Mouse (Mus musculus) CH12.LX (cell line): ENCODE measurements at regions not wholly inside any gene's neighbourhood (a gene's known extent, or its start where the extent isn't known, plus 50 kb on each side); places are given as distances from the start of the nearest gene placed in this dataset.

ENCODE experiments used
- DNase-seq: peaks from one replicate; pipeline ENCODE4 v3.0.0-alpha.2; 2013; ENCODE audit errors: extremely low read depth
- H3K27ac ChIP-seq: 2 replicates; pipeline ENCODE4 v1.5.1; 2012; ENCODE audit warnings: low read depth, mild to moderate bottlenecking, control low read depth, moderate library complexity; ENCODE audit not compliant: insufficient read depth
- H3K27me3 ChIP-seq: replicated peaks from 2 replicates; pipeline ENCODE3; 2012; ENCODE audit warnings: inconsistent platforms
- H3K36me3 ChIP-seq, 2 experiments: replicated peaks in 1 of 2; 2 replicates each; pipeline versions ENCODE3 to v1.6.1; 2012; ENCODE audit warnings: inconsistent platforms in 1 of 2, low read length in 1 of 2, mild to moderate bottlenecking in 1 of 2, mixed read lengths in 1 of 2, moderate library complexity in 1 of 2; ENCODE audit not compliant: control insufficient read depth in 1 of 2, insufficient read depth in 1 of 2
- H3K4me1 ChIP-seq, 2 experiments: 2 replicates each; pipeline ENCODE4 v1.6.1; 2012; ENCODE audit warnings: inconsistent platforms in 1 of 2, moderate library complexity in 1 of 2; ENCODE audit not compliant: insufficient read depth in 2 of 2, control insufficient read depth in 1 of 2
- H3K4me2 ChIP-seq: 2 replicates; pipeline ENCODE4 v1.6.1; 2012; ENCODE audit warnings: low read depth, mild to moderate bottlenecking, control low read depth; ENCODE audit not compliant: poor library complexity, insufficient read depth, severe bottlenecking
- H3K4me3 ChIP-seq, 3 experiments: fragments of 150-350 bp in 1 of 3; sonication (generic) in 1 of 3; replicated peaks in 1 of 3; 2 replicates each; pipeline versions ENCODE3 to v1.5.1; 2011 to 2012; ENCODE audit warnings: low read depth in 2 of 3, low read length in 2 of 3, mild to moderate bottlenecking in 2 of 3, moderate library complexity in 2 of 3, control low read depth in 1 of 3, improper control_type of control experiment in 1 of 3, inconsistent platforms in 1 of 3, mixed read lengths in 1 of 3; ENCODE audit not compliant: poor library complexity in 1 of 3
- H3K79me2 ChIP-seq: replicated peaks from 2 replicates; pipeline ENCODE4 v1.6.1; 2012; ENCODE audit warnings: mild to moderate bottlenecking, moderate library complexity; ENCODE audit not compliant: control insufficient read depth, poor library complexity, insufficient read depth, severe bottlenecking; ENCODE audit errors: extremely low read depth
- H3K9ac ChIP-seq: 2 replicates; pipeline ENCODE4 v1.6.1; 2012; ENCODE audit warnings: low read depth, mild to moderate bottlenecking, control low read depth, moderate library complexity; ENCODE audit not compliant: insufficient read depth
- H3K9me3 ChIP-seq: replicated peaks from 2 replicates; pipeline ENCODE3; 2012; ENCODE audit warnings: low read length, inconsistent platforms, mixed read lengths
- EP300 ChIP-seq: IDR thresholded peaks from 2 replicates; pipeline ENCODE4 v1.6.1; 2011; ENCODE audit warnings: low read length, improper control_type of control experiment
- GABPA ChIP-seq: IDR thresholded peaks from 2 replicates; pipeline ENCODE4 v1.6.1; 2012; ENCODE audit warnings: low read depth, low read length, improper control_type of control experiment, inconsistent platforms; ENCODE audit not compliant: insufficient replicate concordance
- IRF4 ChIP-seq: IDR thresholded peaks from 2 replicates; pipeline ENCODE4 v1.6.1; 2014; ENCODE audit warnings: low read depth, mild to moderate bottlenecking, inconsistent platforms, low read length, improper control_type of control experiment
- MEF2A ChIP-seq: IDR thresholded peaks from 2 replicates; pipeline ENCODE4 v1.6.1; 2014; ENCODE audit warnings: low read depth, mild to moderate bottlenecking, inconsistent platforms, low read length, improper control_type of control experiment, borderline replicate concordance
- RAD21 ChIP-seq: IDR thresholded peaks from 2 replicates; pipeline ENCODE4 v1.6.1; 2011; ENCODE audit warnings: low read depth, mild to moderate bottlenecking, low read length, improper control_type of control experiment, moderate library complexity
- SMC3 ChIP-seq: IDR thresholded peaks from 2 replicates; pipeline ENCODE4 v1.6.1; 2011; ENCODE audit warnings: low read depth, low read length, improper control_type of control experiment
- TCF12 ChIP-seq: IDR thresholded peaks from 2 replicates; pipeline ENCODE4 v1.6.1; 2014; ENCODE audit warnings: low read depth, mild to moderate bottlenecking, inconsistent platforms, low read length, improper control_type of control experiment
- USF1 ChIP-seq: IDR thresholded peaks from 2 replicates; pipeline ENCODE4 v1.6.1; 2014; ENCODE audit warnings: low read depth, mild to moderate bottlenecking, inconsistent platforms, low read length, improper control_type of control experiment
- ZKSCAN1 ChIP-seq: IDR thresholded peaks from 2 replicates; pipeline ENCODE4 v1.6.1; 2012; ENCODE audit warnings: low read depth, inconsistent platforms, low read length, improper control_type of control experiment, borderline replicate concordance
- ZNF384 ChIP-seq: IDR thresholded peaks from 2 replicates; pipeline ENCODE4 v1.6.1; 2012; ENCODE audit warnings: low read depth, low read length, improper control_type of control experiment, inconsistent platforms
- dilution Hi-C: fragments of 300-500 bp; cut with MboI; formaldehyde crosslinking; loops from 2 replicates; pipeline ENCODE4 v1.14.3; 2020; ENCODE audit warnings: low sequenced_read_pairs; ENCODE audit not compliant: extremely low pct_unique_long_range_greater_than_20kb, extremely low pct_ligation_motif_present
- in situ Hi-C: fragments of 300-500 bp; cut with MboI; formaldehyde crosslinking; loops from 3 replicates; pipeline ENCODE4 v1.14.3; 2019; ENCODE audit warnings: low sequenced_read_pairs, low pct_ligation_motif_present, low pct_unique_long_range_greater_than_20kb, mixed read lengths

DNA sequence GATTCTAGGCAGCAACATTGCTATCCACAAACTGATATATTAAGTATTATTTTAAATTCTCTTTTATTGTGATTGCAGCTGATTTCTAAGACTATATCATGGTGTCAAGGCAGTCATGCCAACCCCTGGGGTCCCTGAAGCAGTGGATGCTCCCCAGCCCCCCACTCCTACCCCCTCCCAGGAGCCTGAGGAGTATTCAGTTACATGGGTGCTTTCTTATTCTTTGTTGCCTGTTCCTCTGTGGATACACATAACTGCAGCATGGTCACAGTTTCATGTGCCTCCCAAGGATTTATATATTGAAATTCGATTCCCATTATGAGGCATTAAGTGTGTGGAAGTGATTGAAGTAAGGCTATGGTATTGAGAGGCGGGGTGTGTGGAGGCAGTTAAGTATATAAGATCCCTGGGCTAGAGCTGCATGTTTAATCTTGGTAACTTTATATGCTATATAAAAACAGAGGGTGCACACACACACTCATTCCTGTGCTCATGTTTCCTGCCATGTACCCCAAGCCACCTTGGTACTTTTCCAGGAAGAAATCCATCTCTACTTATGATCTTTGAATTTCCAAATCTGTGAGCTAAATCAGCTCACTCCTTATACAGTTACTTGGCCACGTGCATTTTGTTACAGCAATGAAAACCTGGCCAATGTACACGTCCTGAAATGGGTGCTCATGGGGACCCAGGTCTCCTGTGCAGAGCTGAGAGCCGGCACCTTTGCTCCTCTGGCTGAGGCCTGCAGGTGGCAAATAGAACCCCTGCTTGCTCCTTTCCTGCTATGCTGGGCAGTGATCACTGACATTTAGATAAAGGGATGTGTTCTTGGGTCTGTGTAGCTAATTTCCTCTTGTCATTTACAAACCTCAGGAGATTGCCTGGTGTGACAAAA, 259.0 kb downstream of the Nek10 start:
- Histone ChIP-seq H3K27ac (no peak overlapping the region), H3K79me2 (no peaks in the 10 kb centered on the region), H3K4me1 (peaks cover 0 to 17% of the 10 kb centered on the region in 2 experiments; a peak in 2 of 4 replicates), H3K36me3 (no peaks in the 10 kb centered on the region), H3K9me3 (no peaks in the 10 kb centered on the region), H3K27me3 (no peaks in the 10 kb centered on the region), H3K4me3 (no peak overlapping the region), H3K9ac (no peak overlapping the region), H3K4me2 (no peak overlapping the region)
- dilution Hi-C loops: no loop called here
- no peak for DNase-seq
- in situ Hi-C loops: no loop called here
- TF ChIP-seq IRF4: no peak
- no peak for TF ChIP-seq EP300
- TF ChIP-seq MEF2A: no peak
- TF ChIP-seq ZKSCAN1: no peak
- TF ChIP-seq TCF12: no peak

DNA sequence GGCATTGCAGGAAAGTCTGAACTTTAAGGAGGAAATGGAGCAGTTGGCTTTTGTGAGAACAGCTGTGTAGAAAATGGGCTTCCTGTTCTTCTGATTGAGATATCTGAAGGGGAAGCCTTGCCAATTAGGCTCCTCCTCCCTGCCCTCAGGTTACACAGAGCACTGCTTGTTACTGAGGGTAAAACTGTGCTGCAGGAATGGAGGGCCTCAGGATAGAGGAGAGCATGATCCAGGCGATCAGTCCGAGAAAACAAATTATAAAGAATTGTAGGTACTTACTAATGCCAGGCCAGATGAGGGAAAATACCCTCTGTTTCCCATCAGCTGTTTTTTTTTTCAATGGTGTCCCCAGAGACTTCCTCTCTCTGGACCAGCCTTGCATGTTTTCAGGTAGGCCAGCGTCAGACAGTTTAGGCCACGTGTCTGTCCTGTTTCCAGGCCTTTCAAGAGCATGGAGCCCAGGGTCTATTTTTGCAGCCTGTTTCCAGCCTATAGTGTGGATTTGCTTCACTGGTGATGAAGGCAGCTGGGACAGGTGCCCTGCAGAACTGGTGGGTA, 259.7 kb downstream of the Nek10 start:
- H3K4me3 ChIP-seq: no peak overlapping the region
- H3K4me2 ChIP-seq: no peak overlapping the region
- TF ChIP-seq GABPA: no peak
- TF ChIP-seq SMC3: no peak
- TF ChIP-seq ZNF384: peak; percentile 76
- no peak for TF ChIP-seq RAD21
- no peaks in the 10 kb centered on the region for H3K27me3 ChIP-seq
- H3K79me2 ChIP-seq: no peaks in the 10 kb centered on the region
- no peak overlapping the region for H3K9ac ChIP-seq
- H3K36me3 ChIP-seq: no peaks in the 10 kb centered on the region
- dilution Hi-C loops: no loop called here
- H3K4me1 ChIP-seq: peaks cover 0 to 17% of the 10 kb centered on the region in 2 experiments; a peak in 2 of 4 replicates
- in situ Hi-C loops: no loop called here
- H3K9me3 ChIP-seq: no peaks in the 10 kb centered on the region
- H3K27ac ChIP-seq: no peak overlapping the region
- DNase-seq: peak; percentile 42

DNA sequence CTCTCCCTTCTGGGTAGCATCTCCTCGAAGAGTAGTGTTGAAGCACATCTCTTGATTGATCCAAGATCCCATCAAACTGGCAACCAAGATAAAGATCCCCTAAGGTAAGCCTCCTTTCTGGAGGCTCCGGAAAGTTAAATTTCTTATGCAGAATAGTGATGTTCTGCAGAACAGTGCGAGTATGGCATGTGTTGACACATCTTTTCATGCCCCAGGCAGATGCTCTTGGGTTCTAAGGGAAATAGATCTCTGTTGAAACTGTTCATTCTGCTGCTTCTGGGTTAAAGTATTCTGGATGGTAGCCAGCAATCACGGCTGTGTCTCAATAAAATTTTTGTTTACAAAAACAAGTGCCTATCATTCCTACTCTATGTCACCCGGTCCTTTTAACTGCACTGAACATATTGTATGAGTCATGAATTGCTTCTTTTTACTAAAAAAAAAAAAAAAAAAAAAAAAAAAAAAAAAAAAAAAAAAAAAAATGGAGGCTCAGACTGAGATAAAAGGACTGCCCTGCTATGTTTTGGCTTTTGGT, 261.8 kb downstream of the Nek10 start:
- Histone ChIP-seq H3K9ac (no peak overlapping the region), H3K27ac (no peak overlapping the region), H3K27me3 (no peaks in the 10 kb centered on the region), H3K4me1 (peaks cover 0 to 17% of the 10 kb centered on the region in 2 experiments; a peak in 2 of 4 replicates), H3K9me3 (no peaks in the 10 kb centered on the region), H3K4me3 (no peak overlapping the region), H3K36me3 (no peaks in the 10 kb centered on the region), H3K79me2 (no peaks in the 10 kb centered on the region), H3K4me2 (no peak overlapping the region)
- no peak for TF ChIP-seq USF1
- dilution Hi-C loops (no loop called here), in situ Hi-C loops (no loop called here)
- DNase-seq: no peak
